Mouse (Mus musculus) cerebellum, adult 2 months (tissue): ENCODE results near the gene Chrm3.

ENCODE experiments used
- CTCF ChIP-seq: fragments of 200-500 bp; IDR thresholded peaks from 2 replicates; pipeline ENCODE4 v1.5.1; 2011; ENCODE audit warnings: low read depth, mild to moderate bottlenecking, control low read depth, low read length, moderate library complexity, borderline replicate concordance; ENCODE audit not compliant: insufficient read depth
- POLR2A ChIP-seq: fragments of 200-500 bp; IDR thresholded peaks from 2 replicates; pipeline ENCODE4 v1.6.1; 2011; ENCODE audit warnings: low read length, control low read depth, borderline replicate concordance; ENCODE audit not compliant: insufficient read depth

GRCm38 (mm10) chr13:10044084-10044483, 316.6 kb downstream of the Chrm3 start:
- TF ChIP-seq POLR2A: no peak
- no peak for TF ChIP-seq CTCF
